Mouse (Mus musculus) olfactory bulb, adult 2 months (tissue): ENCODE measurements around the gene Ctdsp2. TPM values are rescaled to one million over a fixed set of nuclear protein-coding genes. Genes with fewer than 3 reads are reported as not detected.

Source experiments
- H3K27ac ChIP-seq: fragments of 200-500 bp; 2 replicates; pipeline ENCODE4 v1.5.1; 2012; ENCODE audit warnings: low read depth, low read length; ENCODE audit not compliant: insufficient read depth
- H3K4me1 ChIP-seq: fragments of 200-500 bp; 2 replicates; pipeline ENCODE4 v1.6.1; 2012; ENCODE audit warnings: low read length; ENCODE audit not compliant: control insufficient read depth, insufficient read depth
- H3K4me3 ChIP-seq: fragments of 200-500 bp; 2 replicates; pipeline ENCODE4 v1.5.1; 2012; ENCODE audit warnings: mild to moderate bottlenecking, low read depth, low read length, moderate library complexity; ENCODE audit not compliant: insufficient read depth
- CTCF ChIP-seq: fragments of 200-500 bp; IDR thresholded peaks from 2 replicates; pipeline ENCODE4 v1.5.1; 2012; ENCODE audit warnings: low read depth, mild to moderate bottlenecking, low read length, moderate library complexity; ENCODE audit not compliant: insufficient read depth
- POLR2A ChIP-seq: fragments of 200-500 bp; IDR thresholded peaks from 2 replicates; pipeline ENCODE4 v1.6.1; 2012; ENCODE audit warnings: mild to moderate bottlenecking, low read depth, low read length, moderate library complexity; ENCODE audit not compliant: insufficient read depth
- WGBS: fragments of 180-500 bp; shearing (Covaris S2); methylation state at CpG from one replicate; pipeline ENCODE4 v1.1.7; 2018; 5-methylcytosine and 5-hydroxymethylcytosine counted together
- polyA plus RNA-seq: library from polyadenylated mRNA; stranded (reverse); fragments of >200 nt; gene quantifications from 2 replicates; pipeline ENCODE4 v1.2.4, GENCODE M21; 2012; ENCODE audit warnings: low replicate concordance; ENCODE audit not compliant: missing spikeins, insufficient read depth, insufficient read length

Gene Ctdsp2
- polyA plus RNA-seq, 1 experiment, result not detected

DNA sequence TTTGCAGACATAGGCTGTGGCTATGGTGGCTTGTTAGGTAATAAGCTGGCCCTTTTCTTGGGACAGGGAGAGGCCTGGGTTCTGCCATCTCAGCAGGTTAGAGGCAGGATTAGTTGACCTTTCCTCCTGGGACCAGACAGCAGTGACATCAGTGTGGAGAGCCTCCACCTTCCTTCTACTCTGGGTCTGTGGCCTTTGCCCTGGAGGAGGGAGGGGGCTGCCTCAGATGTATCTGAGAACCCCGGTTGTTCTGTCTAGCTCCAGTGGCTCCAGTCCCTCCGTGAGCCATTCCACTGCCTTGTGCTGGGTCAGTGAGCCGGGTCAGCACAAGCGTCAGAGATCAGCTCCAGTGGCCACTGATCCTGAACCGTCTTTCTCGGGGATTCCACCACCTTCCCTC lies 64.7 kb downstream of the Ctdsp2 start:
- WGBS, result 87% methylated on average over 6 of the region's 6 CpGs
- TF ChIP-seq POLR2A (no peak), CTCF (no peak)

DNA sequence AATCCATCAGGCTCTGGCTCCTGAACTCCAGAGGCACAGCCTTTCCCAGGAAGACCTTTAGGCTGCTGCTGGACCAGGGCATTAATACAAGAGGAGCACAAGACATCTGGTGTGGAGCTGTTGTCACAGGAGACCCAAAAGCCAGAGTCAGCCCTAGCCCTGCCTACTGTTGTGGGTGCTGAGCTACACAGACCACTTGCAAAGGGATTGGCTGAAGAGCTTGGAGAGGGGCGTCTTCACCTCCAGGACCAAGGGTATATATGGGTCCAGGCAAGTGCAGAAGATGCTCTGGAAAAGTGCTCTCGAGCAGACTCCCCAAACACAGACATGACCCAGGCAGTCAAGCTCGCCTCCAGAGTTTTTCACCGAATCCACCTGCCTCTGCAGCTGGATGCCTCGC lies 69.4 kb downstream of the Ctdsp2 start, which contains the start of gene Cyp27b1:
Cyp27b1 (plus strand) TSS at position 297 of the 400 bp plus-strand sequence.
- H3K27ac ChIP-seq, result no peak within 1 kb of the TSS
- no peak within 1 kb of the TSS for H3K4me3 ChIP-seq
- peaks cover 13% of the 10 kb centered on the region for H3K4me1 ChIP-seq
- TF ChIP-seq POLR2A, result no peak
- no peak for TF ChIP-seq CTCF
- 28% methylated on average over 5 of the region's 5 CpGs for WGBS

More for the DNA sequence above, 64.7 kb downstream of the Ctdsp2 start:
- Histone ChIP-seq H3K4me3 (no peak overlapping the region), H3K27ac (no peak overlapping the region), H3K4me1 (peaks cover 1% of the 10 kb centered on the region)

DNA sequence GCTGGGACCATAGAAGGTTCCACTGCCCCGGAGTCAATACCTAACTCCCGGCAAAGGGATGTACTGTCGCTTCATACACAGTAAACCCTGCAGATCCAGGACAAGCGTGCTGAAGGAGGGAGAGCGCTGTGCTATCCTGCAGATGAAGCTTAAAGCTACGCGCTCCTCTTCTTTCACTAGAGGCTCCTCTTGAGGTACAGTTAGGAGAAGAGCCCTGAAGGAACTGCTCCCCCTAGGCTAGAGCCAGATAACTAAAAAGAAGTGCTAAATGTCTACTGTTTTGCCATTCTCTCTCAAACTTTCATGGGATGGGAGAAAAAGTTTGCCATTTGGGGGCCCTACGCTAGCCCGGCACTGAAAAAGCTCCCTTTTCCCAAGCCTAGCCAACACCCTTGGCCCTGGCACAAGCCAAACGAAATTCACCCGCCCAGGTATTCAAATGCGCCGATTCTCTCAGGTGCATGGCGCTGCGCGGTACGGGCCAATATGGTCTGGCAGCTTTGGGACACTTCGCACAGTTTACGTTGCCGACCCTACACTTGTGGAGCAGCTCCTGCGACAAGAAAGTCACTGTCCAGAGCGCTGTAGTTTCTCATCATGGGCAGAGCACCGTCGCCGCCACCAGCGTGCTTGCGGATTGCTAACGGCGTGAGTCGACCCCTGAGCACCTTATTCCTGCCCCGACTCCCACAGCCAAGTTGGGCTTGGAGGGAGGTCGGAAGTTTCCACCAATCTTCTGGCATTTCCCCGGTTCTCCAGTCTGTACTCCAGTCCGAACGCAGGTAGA lies 70.3 kb downstream of the Ctdsp2 start:
- TF ChIP-seq POLR2A, result no peak
- TF ChIP-seq CTCF, result no peak
- Histone ChIP-seq H3K4me1 (peaks cover 13% of the 10 kb centered on the region), H3K27ac (no peak overlapping the region), H3K4me3 (no peak overlapping the region)
- 4% methylated on average over 35 of the region's 35 CpGs for WGBS

Other genes with a start within 250 kb of the Ctdsp2 start
- not detected in 2 replicates for gene Atp23, start 77.4 kb upstream of the Ctdsp2 start, polyA plus RNA-seq
- not detected in 2 replicates for gene Avil, start 22.0 kb downstream of the Ctdsp2 start, polyA plus RNA-seq
- gene Tsfm, start 52.1 kb downstream of the Ctdsp2 start, polyA plus RNA-seq, result not detected in 2 replicates
- gene Mettl1, start 62.7 kb downstream of the Ctdsp2 start, polyA plus RNA-seq, result not detected in 2 replicates
- not detected in 2 replicates for gene Eef1akmt3, start 62.8 kb downstream of the Ctdsp2 start, polyA plus RNA-seq
- gene Cyp27b1, start 69.5 kb downstream of the Ctdsp2 start, polyA plus RNA-seq, result not detected in 2 replicates
- gene March9, start 81.5 kb downstream of the Ctdsp2 start, polyA plus RNA-seq, result not detected in 2 replicates
- gene Cdk4, start 84.8 kb downstream of the Ctdsp2 start, polyA plus RNA-seq, result not detected in 2 replicates
- not detected in 2 replicates for gene Tspan31, start 91.5 kb downstream of the Ctdsp2 start, polyA plus RNA-seq
- gene Agap2, start 96.6 kb downstream of the Ctdsp2 start, polyA plus RNA-seq, result 219 TPM in 1 of 2 replicates, not detected in the other
- gene Os9, start 142.4 kb downstream of the Ctdsp2 start, polyA plus RNA-seq, result 124 TPM in 1 of 2 replicates, not detected in the other
- not detected in 2 replicates for gene B4galnt1, start 186.5 kb downstream of the Ctdsp2 start, polyA plus RNA-seq
- gene Slc26a10, start 201.9 kb downstream of the Ctdsp2 start, polyA plus RNA-seq, result not detected in 2 replicates
- not detected in 2 replicates for gene Arhgef25, start 211.4 kb downstream of the Ctdsp2 start, polyA plus RNA-seq
- 159 TPM in 1 of 2 replicates, not detected in the other for gene Dtx3, start 217.0 kb downstream of the Ctdsp2 start, polyA plus RNA-seq
- 102 TPM in 1 of 2 replicates, not detected in the other for gene Pip4k2c, start 232.9 kb downstream of the Ctdsp2 start, polyA plus RNA-seq